Mouse (Mus musculus): ENCODE measurements around the gene Tyms. TPM values are rescaled to one million over a fixed set of nuclear protein-coding genes. Genes with fewer than 3 reads are reported as not detected.

Gene Tyms
- total RNA-seq, 2 experiments from 2014 or later = 4.1 to 4.2 TPM

Other genes starting within 250 kb of the Tyms start
- not detected for gene Il6, start 60.5 kb downstream of the Tyms start, total RNA-seq (2021)
- 10 to 100 TPM; 11.4 to 12.6 TPM for gene Garem2, start 31.5 kb upstream of the Tyms start, total RNA-seq (2021)
- gene 3110082J24Rik, start 32.5 kb upstream of the Tyms start, total RNA-seq (2021) = 1 to 10 TPM; 2.1 to 3.7 TPM
- gene Hadha, start 81.5 kb upstream of the Tyms start, total RNA-seq (2021) = 10 to 100 TPM; 64.1 to 67.8 TPM
- gene Hadhb, start 81.6 kb upstream of the Tyms start, total RNA-seq (2021) = 10 to 100 TPM; 71.3 to 78.6 TPM
- not detected for gene Adgrf3, start 132.1 kb upstream of the Tyms start, total RNA-seq (2021)
- 10 to 100 TPM; 47.6 to 56.7 TPM for gene Selenoi, start 159.0 kb upstream of the Tyms start, total RNA-seq (2021)
- gene Drc1, start 207.8 kb upstream of the Tyms start, total RNA-seq (2021) = 10 to 100 TPM; 14.9 to 18.2 TPM

Measured in left cerebral cortex, postnatal 14 days (tissue).